Mouse (Mus musculus) embryonic facial prominence, embryonic 13.5 days (tissue): Measurements from ENCODE around the gene Cit. TPM values are rescaled to one million over a fixed set of nuclear protein-coding genes. Genes with fewer than 3 reads are reported as not detected.
"Not testable (repeated sequence)": the region's sequence is repeated elsewhere in the genome, so short reads cannot be mapped to it uniquely, and the experiment has no call there.

Experiments used
- ATAC-seq: fragments of 200-750 bp; cut with Nextera tagmentation; 2 replicates; pipeline ENCODE4 v1.8.0; 2017; ENCODE audit warnings: low read depth; ENCODE audit not compliant: insufficient number of reproducible peaks, insufficient read depth, low FRiP score, low TSS enrichment
- H3K27ac ChIP-seq: fragments of 300-500 bp; sonication (generic); 2 replicates; pipeline ENCODE4 v1.5.1; 2015; ENCODE audit warnings: moderate library complexity, mild to moderate bottlenecking, inconsistent platforms
- H3K27me3 ChIP-seq: fragments of 300-500 bp; sonication (generic); 2 replicates; pipeline ENCODE4 v1.6.1; 2015; ENCODE audit warnings: mild to moderate bottlenecking, inconsistent platforms
- H3K36me3 ChIP-seq: fragments of 300-500 bp; sonication (generic); 2 replicates; pipeline ENCODE4 v1.6.1; 2015; ENCODE audit warnings: mild to moderate bottlenecking, inconsistent platforms
- H3K4me1 ChIP-seq: fragments of 300-500 bp; sonication (generic); 2 replicates; pipeline ENCODE4 v1.6.1; 2015; ENCODE audit warnings: inconsistent platforms
- H3K4me2 ChIP-seq: fragments of 300-500 bp; sonication (generic); 2 replicates; pipeline ENCODE4 v1.6.1; 2015; ENCODE audit warnings: moderate library complexity, mild to moderate bottlenecking, inconsistent platforms
- H3K4me3 ChIP-seq: fragments of 300-500 bp; sonication (generic); 2 replicates; pipeline ENCODE4 v1.5.1; 2015; ENCODE audit warnings: mild to moderate bottlenecking, inconsistent platforms
- H3K9ac ChIP-seq: fragments of 300-500 bp; sonication (generic); 2 replicates; pipeline ENCODE4 v1.6.1; 2015; ENCODE audit warnings: mild to moderate bottlenecking, inconsistent platforms
- H3K9me3 ChIP-seq: fragments of 300-500 bp; sonication (generic); 2 replicates; pipeline ENCODE4 v1.6.1; 2016; ENCODE audit warnings: inconsistent platforms
- WGBS: fragments of 180-500 bp; shearing (Covaris S2); methylation state at CpG from one replicate; pipeline ENCODE4 v1.1.7; 2015; ENCODE audit warnings: mixed read lengths; 5-methylcytosine and 5-hydroxymethylcytosine counted together
- polyA plus RNA-seq: library from polyadenylated mRNA; unstranded; fragments of >200 nt; fragmentation: Nextera tagmentation; extraction: Ambion mirVana; gene quantifications from 2 replicates; pipeline ENCODE4 v1.2.1, GENCODE M21; 2015

Cit gene
- 31.6 and 35.9 TPM in 2 replicates for polyA plus RNA-seq

DNA sequence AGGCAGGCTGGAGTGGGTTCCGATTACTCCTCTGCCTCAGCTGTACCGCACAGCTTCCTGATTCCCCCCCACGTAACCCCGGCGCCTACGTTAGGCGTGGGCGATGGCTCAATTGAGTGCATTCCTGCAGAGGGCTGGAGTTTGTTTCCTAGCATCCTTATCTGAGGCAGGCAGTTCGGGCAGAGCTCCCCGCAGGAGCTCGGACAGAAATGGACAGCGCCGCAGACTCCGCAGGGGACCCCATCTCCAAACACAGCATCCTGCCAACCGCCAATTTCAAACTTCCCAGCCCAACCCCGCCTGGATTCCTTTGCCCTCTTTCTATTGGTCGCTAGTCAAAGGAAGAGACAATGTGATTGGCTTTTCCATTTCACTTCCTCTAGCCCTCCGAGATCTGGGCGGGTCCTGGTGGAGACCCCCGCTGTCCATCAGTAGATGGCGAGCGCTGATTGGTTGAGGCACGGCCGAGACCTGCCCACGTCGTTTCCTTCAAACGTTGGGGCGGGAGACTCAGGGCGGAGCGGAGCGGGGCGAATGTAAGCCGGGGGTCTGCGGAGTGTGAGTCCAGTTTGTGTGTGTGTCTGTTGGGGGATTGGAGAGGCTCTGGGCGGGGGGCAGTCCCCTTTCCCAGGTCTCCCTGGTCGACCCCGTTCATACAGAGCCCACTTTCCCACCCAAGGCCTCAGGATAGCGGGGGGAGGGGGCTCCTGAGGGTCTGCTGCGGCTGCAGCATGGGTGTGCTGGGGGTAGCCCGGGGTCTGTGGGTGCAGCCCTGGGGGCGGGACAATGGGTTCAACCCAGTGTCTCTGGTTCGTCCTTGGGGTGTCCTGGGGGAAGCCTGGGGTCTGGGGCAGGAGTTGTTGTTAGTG is at the start of gene Cit:
Gene Cit (plus strand): TSS at position 513 of the 869 bp plus-strand sequence.
- Histone ChIP-seq H3K9me3 (no peaks in the 10 kb centered on the region), H3K9ac (peak within 1 kb of the TSS; percentile 81), H3K4me1 (peaks cover 23% of the 10 kb centered on the region), H3K27me3 (no peaks in the 10 kb centered on the region), H3K36me3 (0 out of 2 replicates have a peak, but pooled peaks cover 5% of the 10 kb centered on the region), H3K27ac (peak within 1 kb of the TSS; percentile 39), H3K4me2 (peak within 1 kb of the TSS; percentile 98), H3K4me3 (peak within 1 kb of the TSS; percentile 75)
- ATAC-seq = peak; percentile 97
- under 1% methylated on average over 42 of the region's 42 CpGs for WGBS

DNA sequence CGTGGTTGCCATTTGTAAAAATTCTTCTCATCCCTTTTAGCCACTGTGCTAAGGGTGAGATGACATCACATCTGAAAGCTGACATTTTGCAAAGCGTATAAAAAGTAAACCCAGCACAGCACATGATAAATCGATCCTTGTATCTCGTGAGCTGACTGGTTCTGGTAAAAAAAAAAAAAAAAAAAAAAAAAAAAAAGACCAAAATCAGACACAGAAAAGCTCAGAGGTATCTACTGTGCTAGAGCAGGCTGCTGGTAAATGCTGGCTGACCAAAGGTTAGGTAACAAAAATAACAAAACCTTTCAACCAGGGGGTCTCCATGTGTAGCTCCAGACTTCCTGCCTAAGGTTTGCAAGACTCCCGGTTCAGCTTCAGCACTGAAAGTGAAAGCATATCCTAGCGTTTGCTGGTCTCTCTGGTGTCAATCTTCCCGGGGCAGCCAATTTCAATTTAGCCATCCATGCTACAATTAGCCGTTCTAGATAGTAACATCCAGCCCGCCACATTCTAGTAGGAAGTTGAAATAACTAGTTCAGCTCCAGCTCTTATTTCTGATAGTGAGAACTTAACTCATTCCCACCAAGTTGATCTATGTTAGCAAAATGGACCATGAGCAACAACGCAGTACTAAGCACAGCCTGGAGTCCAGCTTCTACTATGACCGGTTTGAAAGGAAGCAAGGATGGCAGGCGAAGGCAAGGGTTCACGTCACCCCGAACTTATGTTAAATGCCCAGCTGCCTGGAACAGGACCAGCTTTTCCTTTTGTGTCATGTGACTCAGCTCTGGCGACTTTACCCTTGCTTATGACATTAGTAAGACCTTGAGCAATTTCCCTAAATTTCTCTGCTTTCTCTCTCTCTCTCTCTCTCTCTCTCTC is 45.8 kb upstream of the Cit start:
- no peak overlapping the region for H3K27ac ChIP-seq
- no peak for ATAC-seq
- peak overlapping the region; percentile 3; the same call in 1 of the 2 replicates for H3K4me2 ChIP-seq
- no peaks in the 10 kb centered on the region for H3K9me3 ChIP-seq
- no peak overlapping the region for H3K9ac ChIP-seq
- WGBS = 64% methylated on average over 15 of the region's 15 CpGs
- no peaks in the 10 kb centered on the region for H3K36me3 ChIP-seq
- 0 out of 2 replicates have a peak, but pooled peaks cover 4% of the 10 kb centered on the region for H3K4me1 ChIP-seq
- no peaks in the 10 kb centered on the region for H3K27me3 ChIP-seq
- no peak overlapping the region for H3K4me3 ChIP-seq

DNA sequence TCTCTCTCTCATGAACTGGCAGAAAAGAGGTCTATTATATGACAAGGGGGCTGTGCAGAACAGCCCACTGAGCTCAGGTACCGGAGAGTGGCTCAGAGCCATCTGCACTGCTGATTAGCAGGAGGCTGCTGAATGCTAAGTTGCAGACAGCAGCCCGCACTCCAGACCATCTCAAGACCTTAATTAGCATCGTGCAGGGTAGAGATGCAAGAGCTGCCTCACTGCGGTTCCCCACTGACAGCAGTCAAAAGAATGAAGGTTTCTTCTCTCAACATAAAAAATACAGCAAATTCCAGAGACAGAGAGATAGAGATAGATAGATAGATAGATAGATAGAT is 45.2 kb upstream of the Cit start:
- H3K27ac ChIP-seq = no peak overlapping the region
- whole genome bisulfite sequencing = 47% methylated on average over 4 of the region's 4 CpGs
- ATAC-seq = no peak

DNA sequence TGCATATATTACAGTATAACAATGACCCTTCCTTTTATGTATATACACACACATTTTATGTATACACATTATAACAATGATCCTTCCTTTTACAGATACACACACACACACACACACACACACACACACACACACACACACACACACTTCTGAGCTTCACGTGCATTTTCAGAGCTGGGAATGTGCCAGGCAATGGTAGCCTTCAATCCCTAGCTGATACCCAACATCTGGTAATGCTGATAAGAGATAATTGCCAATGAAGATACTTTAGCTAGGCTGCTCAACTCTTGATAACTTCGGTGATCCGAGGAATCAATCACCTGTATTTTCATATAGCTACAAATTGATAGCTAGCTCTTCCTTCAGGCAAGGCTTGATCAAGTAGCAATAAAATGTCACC is 32.8 kb upstream of the Cit start:
- Histone ChIP-seq H3K4me1 (peaks cover 5% of the 10 kb centered on the region; the same call in 1 of the 2 replicates), H3K27me3 (no peaks in the 10 kb centered on the region), H3K9ac (no peak overlapping the region), H3K9me3 (no peaks in the 10 kb centered on the region), H3K4me2 (no peak overlapping the region), H3K36me3 (no peaks in the 10 kb centered on the region), H3K27ac (no peak overlapping the region), H3K4me3 (no peak overlapping the region)
- WGBS = 74% methylated on average over 3 of the region's 3 CpGs
- no peak for ATAC-seq

More for the DNA sequence above, 45.2 kb upstream of the Cit start:
- no peaks in the 10 kb centered on the region for H3K27me3 ChIP-seq
- H3K9ac ChIP-seq = no peak overlapping the region
- H3K4me3 ChIP-seq = no peak overlapping the region
- H3K4me1 ChIP-seq = 0 out of 2 replicates have a peak, but pooled peaks cover 4% of the 10 kb centered on the region
- no peak overlapping the region; the same call in 1 of the 2 replicates for H3K4me2 ChIP-seq
- H3K36me3 ChIP-seq = no peaks in the 10 kb centered on the region
- no peaks in the 10 kb centered on the region for H3K9me3 ChIP-seq

DNA sequence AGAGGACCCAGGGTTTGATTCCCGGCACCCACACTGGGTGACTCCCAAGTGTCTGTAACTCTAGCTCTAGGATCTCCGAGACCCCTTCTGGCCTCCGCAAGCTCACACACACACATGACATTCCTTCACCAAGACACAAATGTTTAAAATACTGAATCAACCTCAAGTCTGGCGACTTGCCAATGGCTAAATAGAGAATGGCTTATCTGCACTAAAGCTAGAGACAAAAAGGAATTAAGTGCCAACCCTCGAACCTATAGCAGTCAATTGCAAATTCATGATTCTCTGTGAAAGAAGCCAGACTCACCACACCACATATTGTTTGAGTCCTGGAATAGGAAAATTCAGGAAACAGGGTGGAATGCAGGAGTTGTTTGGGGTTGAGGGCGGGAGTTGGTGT is 28.1 kb upstream of the Cit start:
- Histone ChIP-seq H3K27ac (no peak overlapping the region), H3K9ac (no peak overlapping the region), H3K36me3 (no peaks in the 10 kb centered on the region), H3K27me3 (no peaks in the 10 kb centered on the region), H3K9me3 (no peaks in the 10 kb centered on the region), H3K4me3 (no peak overlapping the region), H3K4me2 (no peak overlapping the region), H3K4me1 (peaks cover 5% of the 10 kb centered on the region; the same call in 1 of the 2 replicates)
- 60% methylated on average over 6 of the region's 6 CpGs for WGBS
- no peak for ATAC-seq

DNA sequence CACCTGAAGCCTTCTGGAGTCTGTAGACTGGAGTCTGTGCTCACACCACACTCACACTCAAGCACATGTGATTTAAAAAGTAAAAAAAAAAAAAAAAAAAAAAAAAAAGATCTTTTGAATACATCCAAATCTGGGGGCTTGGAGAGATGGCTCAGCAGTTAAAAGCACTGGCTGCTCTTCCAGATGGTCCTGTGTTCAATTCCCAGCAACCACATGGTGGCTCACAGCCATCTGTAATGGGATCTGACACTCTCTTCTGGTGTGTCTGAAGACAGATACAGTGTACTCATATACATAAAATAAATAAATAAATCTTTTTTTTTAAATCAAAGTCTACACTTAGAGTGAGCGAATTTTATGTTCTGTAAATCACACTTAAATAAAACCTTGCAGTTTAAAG is 27.4 kb upstream of the Cit start:
- WGBS = 86% methylated on average over 1 of the region's 1 CpGs
- H3K4me1 ChIP-seq, H3K9ac ChIP-seq, H3K27ac ChIP-seq, ATAC-seq, H3K27me3 ChIP-seq, H3K4me3 ChIP-seq, H3K36me3 ChIP-seq, H3K9me3 ChIP-seq, H3K4me2 ChIP-seq: not testable (repeated sequence)

DNA sequence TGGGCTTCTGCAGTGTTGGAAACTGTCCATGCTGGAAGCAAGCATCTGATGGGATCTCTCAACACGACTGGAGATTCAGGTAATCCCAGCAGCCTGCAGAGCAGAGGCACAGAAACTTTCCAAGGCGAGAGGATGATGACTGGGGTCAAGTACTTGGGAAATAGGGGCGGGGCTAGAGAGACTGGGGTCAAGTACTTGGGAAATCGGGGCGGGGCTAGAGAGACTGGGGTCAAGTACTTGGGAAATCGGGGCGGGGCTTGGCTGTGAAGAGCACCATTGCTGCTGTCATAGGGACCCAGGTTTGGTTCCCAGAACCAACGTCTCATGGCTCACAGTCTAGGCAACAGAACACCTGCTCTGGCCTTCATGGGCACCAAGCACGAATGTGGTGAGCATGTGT is 25.1 kb upstream of the Cit start:
- H3K4me3 ChIP-seq = no peak overlapping the region
- ATAC-seq = no peak
- H3K4me1 ChIP-seq = peaks cover 5% of the 10 kb centered on the region; the same call in 1 of the 2 replicates
- no peaks in the 10 kb centered on the region for H3K36me3 ChIP-seq
- 74% methylated on average over 9 of the region's 9 CpGs for WGBS
- no peaks in the 10 kb centered on the region for H3K9me3 ChIP-seq
- H3K4me2 ChIP-seq = no peak overlapping the region
- H3K27me3 ChIP-seq = no peaks in the 10 kb centered on the region
- H3K9ac ChIP-seq = no peak overlapping the region
- H3K27ac ChIP-seq = no peak overlapping the region

DNA sequence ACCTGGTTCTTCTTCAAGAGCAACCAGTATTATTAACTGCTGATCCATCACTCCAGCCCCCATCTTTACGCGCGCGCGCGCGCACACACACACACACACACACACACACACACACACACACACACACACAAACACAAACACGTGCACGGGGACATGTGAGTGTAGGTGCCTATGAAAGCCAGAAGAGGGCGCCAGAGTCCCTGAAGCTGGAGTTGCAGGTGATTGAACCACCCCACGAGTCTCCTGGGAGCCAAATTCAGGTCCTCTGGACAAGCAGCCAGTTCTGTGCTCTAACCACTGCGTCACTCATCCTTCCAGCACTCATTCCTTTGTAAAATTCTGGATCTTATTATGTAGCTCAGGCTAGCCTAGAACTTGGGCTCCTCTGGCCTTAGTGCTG is 23.9 kb upstream of the Cit start:
- WGBS = 90% methylated on average over 12 of the region's 12 CpGs
- no peaks in the 10 kb centered on the region for H3K9me3 ChIP-seq
- no peak for ATAC-seq

DNA sequence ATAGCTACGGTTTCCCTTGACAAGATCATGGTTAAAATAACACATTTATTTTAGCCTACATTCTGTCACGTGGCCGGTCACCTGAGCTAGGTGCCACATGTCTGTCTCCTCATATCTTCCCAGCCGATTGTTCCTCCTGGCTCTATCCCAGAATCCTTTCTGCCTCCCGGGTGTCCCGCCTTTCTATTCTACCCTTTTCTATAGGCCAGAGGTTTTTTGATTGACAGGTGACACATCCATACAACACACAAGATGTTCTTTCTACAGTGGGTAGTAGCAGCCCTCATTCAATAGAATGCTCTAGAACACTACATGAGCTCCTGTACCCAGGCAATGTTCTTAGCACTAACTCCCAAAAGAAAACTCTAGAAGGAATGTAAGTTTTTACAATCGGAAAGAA is 23.2 kb upstream of the Cit start:
- Histone ChIP-seq H3K27me3 (no peaks in the 10 kb centered on the region), H3K9ac (no peak overlapping the region), H3K4me1 (peaks cover under 1% of the 10 kb centered on the region; the same call in 1 of the 2 replicates), H3K27ac (no peak overlapping the region), H3K9me3 (no peaks in the 10 kb centered on the region), H3K4me3 (no peak overlapping the region), H3K36me3 (no peaks in the 10 kb centered on the region), H3K4me2 (no peak overlapping the region)
- 88% methylated on average over 7 of the region's 7 CpGs for WGBS
- no peak for ATAC-seq

More for the DNA sequence above, 23.9 kb upstream of the Cit start:
- Histone ChIP-seq H3K36me3 (no peaks in the 10 kb centered on the region), H3K9ac (no peak overlapping the region), H3K4me1 (peaks cover 3% of the 10 kb centered on the region; the same call in 1 of the 2 replicates), H3K4me2 (no peak overlapping the region), H3K27me3 (no peaks in the 10 kb centered on the region), H3K27ac (no peak overlapping the region), H3K4me3 (no peak overlapping the region)

DNA sequence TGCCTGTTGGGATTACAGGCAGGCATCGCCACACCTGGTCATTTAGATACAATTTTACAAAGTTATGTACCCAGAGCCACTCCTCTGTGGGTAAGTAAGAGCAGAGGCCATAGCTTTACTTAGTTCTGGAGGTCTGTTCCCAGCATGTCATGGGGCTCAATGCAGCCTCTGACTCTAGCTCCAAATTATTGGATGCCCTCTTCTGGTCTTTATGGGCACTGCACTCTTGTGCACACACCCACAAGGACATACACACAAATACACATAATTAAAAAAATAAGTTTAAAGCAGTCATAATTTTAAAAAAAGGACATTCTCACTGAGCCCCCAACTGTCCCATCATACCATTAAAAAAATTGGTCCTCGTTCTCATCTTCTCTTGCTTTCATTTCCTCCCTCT is 12.3 kb upstream of the Cit start:
- no peaks in the 10 kb centered on the region for H3K4me1 ChIP-seq
- 89% methylated on average over 2 of the region's 2 CpGs for WGBS
- ATAC-seq = no peak

DNA sequence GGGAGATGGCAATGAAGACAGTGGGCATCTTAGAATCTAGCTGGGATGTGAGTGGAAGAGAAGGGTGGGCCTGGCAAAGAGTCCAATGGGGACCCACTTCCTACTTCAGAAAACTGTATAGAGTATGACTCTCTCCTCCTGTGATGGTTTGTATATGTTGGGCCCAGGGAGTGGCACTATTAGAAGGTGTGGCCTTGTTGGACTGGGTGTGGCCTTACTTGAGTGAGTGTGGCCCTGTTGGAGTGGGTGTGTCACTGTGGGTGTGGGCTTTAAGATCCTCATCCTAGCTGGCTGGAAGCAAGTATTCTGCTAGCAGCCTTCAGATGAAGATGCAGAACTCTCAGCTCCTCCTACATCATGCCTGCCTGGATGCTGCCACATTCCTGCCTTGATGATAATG is 11.3 kb upstream of the Cit start:
- H3K36me3 ChIP-seq, H3K4me1 ChIP-seq: not testable (repeated sequence)

More for the DNA sequence above, 12.3 kb upstream of the Cit start:
- H3K27me3 ChIP-seq = no peaks in the 10 kb centered on the region
- no peak overlapping the region for H3K4me2 ChIP-seq
- H3K4me3 ChIP-seq = no peak overlapping the region
- H3K9ac ChIP-seq = no peak overlapping the region
- no peak overlapping the region for H3K27ac ChIP-seq
- no peaks in the 10 kb centered on the region for H3K9me3 ChIP-seq
- H3K36me3 ChIP-seq = no peaks in the 10 kb centered on the region

More for the DNA sequence above, 11.3 kb upstream of the Cit start:
- not testable (repeated sequence) for H3K9ac ChIP-seq, H3K27me3 ChIP-seq, ATAC-seq, H3K4me3 ChIP-seq, H3K9me3 ChIP-seq, H3K27ac ChIP-seq, H3K4me2 ChIP-seq
